Mouse (Mus musculus) ovary, adult 10 weeks (tissue): ENCODE measurements around the gene Pomc. TPM values are rescaled to one million over a fixed set of nuclear protein-coding genes. Genes with fewer than 3 reads are reported as not detected.

Source experiments
- polyA plus RNA-seq: library from polyadenylated mRNA; stranded (reverse); fragments of 350-450 nt; fragmentation: Illumina TruSeq; extraction: RNeasy Lipid Tissue Mini Kit (QIAGEN cat#74804); gene quantifications from one replicate; pipeline ENCODE4 v1.2.3, GENCODE M21; 2014

Pomc gene
- not detected for polyA plus RNA-seq

DNA sequence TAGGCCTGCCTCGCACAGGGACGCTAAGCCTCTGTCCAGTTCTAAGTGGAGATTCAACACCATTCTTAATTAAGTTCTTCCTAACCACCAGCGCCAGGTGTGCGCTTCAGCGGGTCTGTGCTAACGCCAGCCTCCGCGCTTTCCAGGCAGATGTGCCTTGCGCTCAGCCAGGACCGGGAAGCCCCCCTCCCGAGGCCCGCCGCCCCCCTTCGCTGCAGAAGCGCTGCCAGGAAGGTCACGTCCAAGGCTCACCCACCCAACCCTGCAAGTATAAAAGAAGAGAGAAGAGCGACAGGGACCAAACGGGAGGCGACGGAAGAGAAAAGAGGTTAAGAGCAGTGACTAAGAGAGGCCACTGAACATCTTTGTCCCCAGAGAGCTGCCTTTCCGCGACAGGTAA is at the start of gene Pomc:
TSS of gene Pomc (plus strand) at position 301 of the 400 bp plus-strand sequence.

Other genes starting within 250 kb of the Pomc start
- 18.7 TPM for gene Dnmt3a, start 148.9 kb upstream of the Pomc start, polyA plus RNA-seq
- 5.0 TPM for gene Efr3b, start 84.0 kb downstream of the Pomc start, polyA plus RNA-seq
- 5.8 TPM for gene Dnajc27, start 127.6 kb downstream of the Pomc start, polyA plus RNA-seq
- 2.6 TPM for gene Adcy3, start 178.2 kb downstream of the Pomc start, polyA plus RNA-seq